Mouse (Mus musculus) liver, adult 2 months (tissue): Measurements from ENCODE around the gene Apobec3.

ENCODE experiments used
- CTCF ChIP-seq: fragments of 200-500 bp; IDR thresholded peaks from 2 replicates; pipeline ENCODE4 v1.5.1; 2011; ENCODE audit warnings: low read depth, low read length, control low read depth
- POLR2A ChIP-seq: fragments of 200-500 bp; IDR thresholded peaks from 2 replicates; pipeline ENCODE4 v1.6.1; 2011; ENCODE audit warnings: low read length, control low read depth; ENCODE audit not compliant: insufficient read depth; ENCODE audit errors: extremely low read depth

DNA sequence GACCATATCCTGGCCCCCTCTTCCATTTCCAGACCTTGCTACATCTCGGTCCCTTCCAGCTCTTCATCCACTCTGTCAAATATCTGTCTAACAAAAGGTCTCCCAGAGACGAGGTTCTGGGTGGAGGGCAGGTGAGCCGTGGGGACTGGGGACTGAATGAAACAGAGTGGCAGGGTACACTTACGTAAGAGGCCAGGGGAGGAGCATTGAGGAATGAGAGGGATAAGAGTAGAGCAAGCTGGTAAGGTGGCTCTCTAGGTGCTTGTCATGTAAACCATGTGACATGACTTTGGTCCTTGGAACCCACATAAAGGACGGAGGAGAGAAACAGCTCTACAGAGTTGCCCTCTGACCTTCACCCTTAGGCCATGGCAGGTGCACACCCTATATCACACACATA lies 7.5 kb downstream of the Apobec3 start:
- TF ChIP-seq CTCF (no peak), POLR2A (no peak)
